Mouse (Mus musculus): ENCODE data around the gene Scimp.
A peak's percentile ranks its signal among the peaks of the same experiment; 100 is the strongest.

DNA sequence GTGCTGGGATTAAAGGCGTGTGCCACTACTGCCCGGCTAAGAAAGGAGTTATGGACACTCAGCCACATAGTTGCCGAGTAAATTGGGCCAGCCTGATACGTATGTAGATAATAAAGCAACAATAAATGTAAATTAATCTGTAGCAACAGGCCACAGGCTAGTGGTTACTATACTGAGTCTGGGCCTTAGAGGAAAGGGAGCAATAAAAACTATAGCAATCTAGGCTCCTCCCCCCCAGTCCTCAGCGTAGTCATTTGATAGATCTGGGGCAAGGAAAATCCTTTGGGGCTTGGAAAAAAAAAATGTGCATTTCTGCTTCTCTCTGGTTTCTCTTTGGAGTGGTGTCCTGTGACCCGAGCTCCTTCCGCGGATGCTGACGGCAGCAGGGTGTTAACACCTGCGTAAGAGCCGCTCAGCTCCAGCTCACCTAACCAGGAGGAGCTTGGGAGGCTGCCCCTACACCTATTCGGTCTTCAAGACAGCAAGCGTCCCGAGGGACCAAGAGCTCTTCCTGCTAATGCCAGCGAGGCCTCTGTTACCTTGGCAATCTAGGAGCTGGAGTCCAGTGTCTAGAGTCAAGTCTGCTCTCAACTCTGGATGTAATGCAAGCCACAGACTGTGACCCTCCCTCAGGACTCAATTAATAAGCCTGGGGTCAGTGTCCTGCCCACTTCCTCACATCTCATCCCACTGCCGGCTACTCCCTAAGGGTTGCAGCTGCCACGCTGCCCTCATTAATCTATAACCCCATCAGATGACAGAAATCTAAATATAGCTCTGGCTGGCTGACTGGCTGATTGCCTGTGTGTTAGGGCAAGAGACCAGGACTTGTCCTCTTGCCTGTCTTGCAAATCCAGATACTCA, 9.6 kb upstream of the Scimp start:
- TF ChIP-seq CTCF (IDR thresholded peaks at IDR 0.05; ENCODE audit: control insufficient read depth, insufficient read depth, insufficient read length) (no peak), MAX (IDR thresholded peaks at IDR 0.05) (no peak), CEBPB (IDR thresholded peaks at IDR 0.05; ENCODE audit: low read depth) (no peak), MYOD1 (IDR thresholded peaks at IDR 0.05; ENCODE audit: control insufficient read depth, insufficient read length, low read depth) (peak; percentile 83), MYOG (IDR thresholded peaks at IDR 0.05; ENCODE audit: control insufficient read depth, extremely low read depth, insufficient read length) (no peak), FOSL1 (IDR thresholded peaks at IDR 0.05; ENCODE audit: insufficient read depth, low read length, poor library complexity, severe bottlenecking) (no peak)

Data from C2C12 (cell line).